Mouse (Mus musculus) forebrain, embryonic 14.5 days (tissue): Measurements from ENCODE around the gene Ctss. TPM values are rescaled to one million over a fixed set of nuclear protein-coding genes. Genes with fewer than 3 reads are reported as not detected.
A peak's percentile ranks its signal among the peaks of the same experiment; 100 is the strongest.

Source experiments
- ATAC-seq: fragments of 200-750 bp; cut with Nextera tagmentation; 2 replicates; pipeline ENCODE4 v1.8.0; 2017; ENCODE audit warnings: mild to moderate bottlenecking, moderate library complexity
- DNase-seq: peaks from one replicate; pipeline ENCODE4 v3.0.0-alpha.2; 2015; ENCODE audit warnings: low spot score
- H3K27ac ChIP-seq: fragments of 300-500 bp; sonication (generic); 2 replicates; pipeline ENCODE4 v1.5.1; 2014; ENCODE audit warnings: low read depth, mild to moderate bottlenecking, control low read depth, low read length, moderate library complexity
- H3K27me3 ChIP-seq: fragments of 300-500 bp; sonication (generic); replicated peaks from 2 replicates; pipeline ENCODE4 v1.6.1; 2014; ENCODE audit warnings: low read length, control low read depth, mixed read lengths; ENCODE audit not compliant: control insufficient read depth, insufficient read depth
- H3K36me3 ChIP-seq: fragments of 300-500 bp; sonication (generic); 2 replicates; pipeline ENCODE4 v1.6.1; 2014; ENCODE audit warnings: low read length, control low read depth; ENCODE audit not compliant: control insufficient read depth, insufficient read depth
- H3K4me1 ChIP-seq: fragments of 300-500 bp; sonication (generic); 2 replicates; pipeline ENCODE4 v1.6.1; 2014; ENCODE audit warnings: antibody characterized with exemption, low read length, control low read depth; ENCODE audit not compliant: control insufficient read depth, insufficient read depth
- H3K4me2 ChIP-seq: fragments of 300-500 bp; sonication (generic); 2 replicates; pipeline ENCODE4 v1.6.1; 2014; ENCODE audit warnings: mild to moderate bottlenecking, control low read depth, low read length
- H3K4me3 ChIP-seq: fragments of 300-500 bp; sonication (generic); 2 replicates; pipeline ENCODE4 v1.5.1; 2014; ENCODE audit warnings: low read depth, low read length, control low read depth
- H3K9ac ChIP-seq: fragments of 300-500 bp; sonication (generic); 2 replicates; pipeline ENCODE4 v1.6.1; 2014; ENCODE audit warnings: mild to moderate bottlenecking, low read length, control low read depth, moderate library complexity
- H3K9me3 ChIP-seq: fragments of 300-500 bp; sonication (generic); replicated peaks from 2 replicates; pipeline ENCODE4 v1.6.1; 2016; ENCODE audit warnings: low read length, control low read depth, mixed read lengths; ENCODE audit not compliant: control insufficient read depth
- WGBS: fragments of 180-500 bp; shearing (Covaris S2); extraction: QIAGEN DNeasy Blood & Tissue Kit; methylation state at CpG from one replicate; pipeline ENCODE4 v1.1.7; 2014; 5-methylcytosine and 5-hydroxymethylcytosine counted together
- polyA plus RNA-seq: library from polyadenylated mRNA; unstranded; fragments of >200 nt; fragmentation: Nextera tagmentation; extraction: Ambion mirVana; gene quantifications from 2 replicates; pipeline ENCODE4 v1.2.1, GENCODE M21; 2014

Gene Ctss
- polyA plus RNA-seq, 1 experiment from 2014 or later = 14.4 TPM

GRCm38 (mm10) chr3:95542171-95542570, 15.6 kb downstream of the Ctss start:
- Histone ChIP-seq H3K4me2 (no peak overlapping the region), H3K27ac (no peak overlapping the region), H3K9ac (no peak overlapping the region), H3K27me3 (no peaks in the 10 kb centered on the region), H3K4me3 (no peak overlapping the region), H3K9me3 (no peaks in the 10 kb centered on the region), H3K36me3 (no peaks in the 10 kb centered on the region), H3K4me1 (no peaks in the 10 kb centered on the region)
- no peak for ATAC-seq
- no peak for DNase-seq

GRCm38 (mm10) chr3:95542981-95543380, 16.4 kb downstream of the Ctss start:
- H3K9me3 ChIP-seq = no peaks in the 10 kb centered on the region
- ATAC-seq (no peak), DNase-seq (no peak)
- H3K27me3 ChIP-seq = no peaks in the 10 kb centered on the region
- H3K4me2 ChIP-seq = no peak overlapping the region
- no peak overlapping the region for H3K27ac ChIP-seq
- no peak overlapping the region for H3K9ac ChIP-seq
- no peak overlapping the region for H3K4me3 ChIP-seq
- H3K4me1 ChIP-seq = no peaks in the 10 kb centered on the region
- H3K36me3 ChIP-seq = no peaks in the 10 kb centered on the region
- WGBS = 69% methylated on average over 7 of the region's 7 CpGs

GRCm38 (mm10) chr3:95550176-95550575, 23.6 kb downstream of the Ctss start:
- Histone ChIP-seq H3K9me3 (no peaks in the 10 kb centered on the region), H3K27me3 (no peaks in the 10 kb centered on the region), H3K27ac (no peak overlapping the region), H3K36me3 (no peaks in the 10 kb centered on the region), H3K4me2 (no peak overlapping the region), H3K4me3 (no peak overlapping the region), H3K4me1 (no peaks in the 10 kb centered on the region), H3K9ac (no peak overlapping the region)
- no peak for ATAC-seq
- no peak for DNase-seq
- 57% methylated on average over 1 of the region's 1 CpGs for WGBS

- Histone ChIP-seq H3K36me3 (no peaks in the 10 kb centered on the region), H3K9ac (no peak overlapping the region), H3K4me3 (no peak overlapping the region), H3K9me3 (no peaks in the 10 kb centered on the region), H3K4me2 (no peak overlapping the region), H3K27ac (no peak overlapping the region), H3K4me1 (no peaks in the 10 kb centered on the region), H3K27me3 (no peaks in the 10 kb centered on the region)
- DNase-seq = no peak
- 72% methylated on average over 3 of the region's 3 CpGs for WGBS
- ATAC-seq = no peak
These were observed 27.4 kb downstream of the Ctss start for GRCm38 (mm10) chr3:95553986-95554385.

GRCm38 (mm10) chr3:95559437-95559836, 32.9 kb downstream of the Ctss start, which contains the start of gene Hormad1:
Hormad1 (plus strand) TSS chr3:95559677.
- H3K36me3 ChIP-seq = no peaks in the 10 kb centered on the region
- no peaks in the 10 kb centered on the region for H3K4me1 ChIP-seq
- ATAC-seq (no peak), DNase-seq (no peak)
- H3K27me3 ChIP-seq = no peaks in the 10 kb centered on the region
- H3K27ac ChIP-seq = no peak within 1 kb of the TSS
- H3K4me3 ChIP-seq = no peak within 1 kb of the TSS
- no peak within 1 kb of the TSS for H3K9ac ChIP-seq
- H3K9me3 ChIP-seq = no peaks in the 10 kb centered on the region
- no peak within 1 kb of the TSS for H3K4me2 ChIP-seq
- WGBS = 93% methylated on average over 27 of the region's 27 CpGs

GRCm38 (mm10) chr3:95560738-95561137, 34.2 kb downstream of the Ctss start:
- 93% methylated on average over 3 of the region's 3 CpGs for WGBS

GRCm38 (mm10) chr3:95561826-95562225, 35.2 kb downstream of the Ctss start:
- no peaks in the 10 kb centered on the region for H3K27me3 ChIP-seq
- no peak for ATAC-seq
- no peak overlapping the region for H3K27ac ChIP-seq
- no peaks in the 10 kb centered on the region for H3K9me3 ChIP-seq
- WGBS = 83% methylated on average over 2 of the region's 2 CpGs
- H3K4me1 ChIP-seq = no peaks in the 10 kb centered on the region
- H3K4me2 ChIP-seq = no peak overlapping the region
- no peak for DNase-seq
- no peaks in the 10 kb centered on the region for H3K36me3 ChIP-seq
- H3K4me3 ChIP-seq = no peak overlapping the region
- no peak overlapping the region for H3K9ac ChIP-seq

More at GRCm38 (mm10) chr3:95560738-95561137, 34.2 kb downstream of the Ctss start:
- no peak overlapping the region for H3K27ac ChIP-seq
- H3K36me3 ChIP-seq = no peaks in the 10 kb centered on the region
- H3K27me3 ChIP-seq = no peaks in the 10 kb centered on the region
- no peak for DNase-seq
- no peak overlapping the region for H3K9ac ChIP-seq
- no peak overlapping the region for H3K4me2 ChIP-seq
- H3K4me3 ChIP-seq = no peak overlapping the region
- no peaks in the 10 kb centered on the region for H3K4me1 ChIP-seq
- no peaks in the 10 kb centered on the region for H3K9me3 ChIP-seq
- ATAC-seq = no peak

- DNase-seq (no peak), ATAC-seq (no peak)
- 87% methylated on average over 3 of the region's 3 CpGs for WGBS
These were observed 43.0 kb downstream of the Ctss start for GRCm38 (mm10) chr3:95569585-95569984.

GRCm38 (mm10) chr3:95587754-95588603, 61.4 kb downstream of the Ctss start:
- 54% methylated on average over 8 of the region's 8 CpGs for WGBS

More at GRCm38 (mm10) chr3:95569585-95569984, 43.0 kb downstream of the Ctss start:
- Histone ChIP-seq H3K27ac (no peak overlapping the region), H3K27me3 (no peaks in the 10 kb centered on the region), H3K36me3 (no peaks in the 10 kb centered on the region), H3K4me3 (no peak overlapping the region), H3K4me1 (no peaks in the 10 kb centered on the region), H3K9me3 (no peaks in the 10 kb centered on the region), H3K9ac (no peak overlapping the region), H3K4me2 (no peak overlapping the region)

More at GRCm38 (mm10) chr3:95587754-95588603, 61.4 kb downstream of the Ctss start:
- 0 out of 2 replicates have a peak, but pooled peaks cover 2% of the 10 kb centered on the region for H3K4me1 ChIP-seq
- H3K27ac ChIP-seq = 0 out of 2 replicates have a peak overlapping the region, but pooled peaks have one; percentile 35
- H3K9me3 ChIP-seq = no peaks in the 10 kb centered on the region
- peak overlapping the region; percentile 35 for H3K9ac ChIP-seq
- DNase-seq (no peak), ATAC-seq (no peak)
- peaks cover 13% of the 10 kb centered on the region for H3K36me3 ChIP-seq
- H3K4me3 ChIP-seq = peak overlapping the region; percentile 21
- peak overlapping the region; percentile 43 for H3K4me2 ChIP-seq
- H3K27me3 ChIP-seq = no peaks in the 10 kb centered on the region
